Mouse (Mus musculus) bone marrow macrophage, adult 2 months (primary cell): ENCODE data around the gene Pdia4. TPM values are rescaled to one million over a fixed set of nuclear protein-coding genes. Genes with fewer than 3 reads are reported as not detected.

Experiments used
- H3K27ac ChIP-seq: 2 replicates; pipeline ENCODE4 v1.5.1; 2012; ENCODE audit warnings: low read depth, low read length; ENCODE audit not compliant: insufficient read depth
- H3K4me1 ChIP-seq: 2 replicates; pipeline ENCODE4 v1.6.1; 2012; ENCODE audit warnings: low read length; ENCODE audit not compliant: control insufficient read depth, insufficient read depth
- H3K4me3 ChIP-seq: 2 replicates; pipeline ENCODE4 v1.5.1; 2012; ENCODE audit warnings: mild to moderate bottlenecking, low read length, moderate library complexity; ENCODE audit not compliant: insufficient read depth
- CTCF ChIP-seq: IDR thresholded peaks from 2 replicates; pipeline ENCODE4 v1.5.1; 2012; ENCODE audit warnings: low read depth, mild to moderate bottlenecking, low read length, moderate library complexity
- POLR2A ChIP-seq: IDR thresholded peaks from 2 replicates; pipeline ENCODE4 v1.6.1; 2012; ENCODE audit warnings: mild to moderate bottlenecking, low read depth, low read length, borderline replicate concordance
- polyA plus RNA-seq: library from polyadenylated mRNA; stranded (reverse); fragments of >200 nt; gene quantifications from 2 replicates; pipeline ENCODE4 v1.2.4, GENCODE M21; 2012; ENCODE audit not compliant: missing spikeins, insufficient read depth, insufficient read length

The Pdia4 gene
- polyA plus RNA-seq, 1 experiment = 79.0 TPM

DNA sequence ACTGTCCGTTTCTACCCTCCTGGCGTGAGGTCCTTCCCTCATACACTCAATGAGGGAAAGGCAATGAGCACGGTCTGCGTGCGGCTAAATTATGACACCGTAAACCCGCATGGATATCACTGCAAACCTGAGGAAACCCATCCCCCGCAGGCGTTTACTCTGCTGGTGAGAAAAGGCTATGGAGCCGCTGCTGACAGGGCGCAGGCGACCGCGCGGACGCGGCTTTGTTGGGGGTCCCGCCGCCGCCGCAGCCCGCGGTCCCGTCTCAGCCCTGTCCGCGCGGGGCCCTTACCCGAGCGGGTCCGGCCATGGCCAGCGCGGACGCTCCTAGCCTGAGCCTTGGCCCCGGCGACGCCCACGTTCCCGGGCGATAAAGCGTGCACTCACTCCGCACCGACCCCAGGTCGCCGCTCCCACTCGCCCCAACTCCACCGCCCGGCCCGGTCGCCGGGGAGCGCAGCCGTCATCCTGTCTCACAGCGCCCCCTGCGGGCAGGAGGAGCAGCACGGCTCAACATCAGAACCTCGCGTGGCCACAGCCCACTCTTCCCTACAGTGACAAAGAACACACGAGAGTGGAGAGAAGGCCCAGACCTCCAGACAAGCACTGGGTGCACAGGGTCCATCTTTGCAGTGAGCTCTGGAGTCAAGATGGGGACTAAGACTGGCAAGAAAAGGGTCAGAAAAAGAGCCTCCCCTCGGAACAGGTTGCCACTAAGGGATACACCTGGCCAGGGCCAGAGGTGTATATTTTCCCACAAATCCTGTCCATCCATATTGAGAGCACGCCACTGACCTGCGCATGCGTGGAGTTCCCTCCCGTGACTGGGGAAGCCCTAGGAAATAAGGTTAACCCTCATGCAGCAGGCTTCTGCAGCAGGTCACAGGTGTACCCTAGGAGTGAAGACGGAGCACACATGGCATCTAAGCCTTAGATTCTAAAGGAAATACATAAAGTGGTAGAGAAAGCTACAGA lies 17.2 kb upstream of the Pdia4 start, which contains the start of gene Zfp786:
Gene Zfp786 (minus strand): TSS at position 764 of the 975 bp plus-strand sequence.
- H3K4me1 ChIP-seq = peaks cover 3% of the 10 kb centered on the region; the same call in 1 of the 2 replicates
- no peak for TF ChIP-seq POLR2A
- peak; percentile 50 for TF ChIP-seq CTCF
- no peak within 1 kb of the TSS for H3K27ac ChIP-seq
- peak within 1 kb of the TSS; percentile 79 for H3K4me3 ChIP-seq

DNA sequence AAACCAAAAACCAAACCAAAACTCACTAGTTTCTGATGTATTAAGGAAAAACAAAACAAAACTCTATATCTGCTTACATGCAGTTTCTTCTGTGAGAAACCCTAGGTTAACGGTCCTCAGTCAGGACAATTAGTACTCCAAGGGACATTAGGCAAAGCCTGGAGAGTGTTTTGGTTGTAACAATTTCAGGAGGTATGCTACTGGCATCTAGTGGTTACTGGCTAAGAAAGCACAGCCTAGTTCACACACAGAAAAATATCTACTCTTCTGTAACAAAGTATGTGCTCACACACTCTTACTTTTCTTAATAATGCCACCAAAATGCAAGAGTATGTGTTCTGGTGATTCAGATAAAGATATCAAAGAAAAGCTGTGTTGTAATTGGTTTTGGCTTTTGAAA lies 15.7 kb upstream of the Pdia4 start:
- no peak for TF ChIP-seq POLR2A
- no peak for TF ChIP-seq CTCF
- H3K27ac ChIP-seq = no peak overlapping the region
- no peak overlapping the region for H3K4me3 ChIP-seq
- H3K4me1 ChIP-seq = peaks cover 3% of the 10 kb centered on the region; the same call in 1 of the 2 replicates

DNA sequence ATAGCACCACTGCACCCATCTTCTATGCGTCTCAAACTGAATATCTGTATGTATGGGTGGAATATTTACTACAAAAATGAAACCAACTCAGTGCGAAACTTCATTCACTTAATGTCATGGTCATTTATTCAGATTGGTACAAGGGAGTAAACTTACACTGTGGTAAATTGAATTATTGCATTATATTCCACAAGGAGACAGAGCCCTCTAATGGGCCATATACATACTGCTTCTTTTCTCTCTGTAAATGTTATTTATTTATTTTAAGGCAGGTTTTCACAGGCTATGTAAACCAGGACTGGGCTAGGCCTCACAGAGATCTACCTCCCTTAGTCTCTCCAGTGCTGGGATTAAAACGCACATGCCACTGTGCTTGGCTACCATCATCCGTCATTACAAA lies 14.2 kb upstream of the Pdia4 start:
- Histone ChIP-seq H3K27ac (no peak overlapping the region), H3K4me1 (peaks cover 3% of the 10 kb centered on the region; the same call in 1 of the 2 replicates), H3K4me3 (no peak overlapping the region)
- no peak for TF ChIP-seq POLR2A
- no peak for TF ChIP-seq CTCF

DNA sequence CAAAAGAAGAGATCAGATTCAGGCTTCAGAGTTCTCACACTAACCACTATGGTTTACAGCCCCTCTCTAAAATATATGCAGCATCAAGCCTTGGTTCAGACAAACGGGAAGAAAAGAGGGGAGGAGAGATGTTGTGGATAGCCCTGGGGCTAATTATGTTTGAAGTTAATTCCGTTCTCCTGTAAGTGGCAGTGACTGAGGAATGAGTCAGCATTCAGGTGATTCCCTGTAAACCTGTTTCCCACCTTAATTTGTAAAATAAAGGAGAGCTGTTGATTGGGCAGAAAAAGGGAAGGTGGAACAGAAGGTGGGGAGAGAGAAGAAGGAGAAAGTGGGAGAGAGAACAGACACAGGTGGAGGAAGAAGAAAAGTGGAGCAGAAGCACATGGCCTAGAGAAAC lies 11.0 kb upstream of the Pdia4 start:
- H3K27ac ChIP-seq = no peak overlapping the region
- H3K4me1 ChIP-seq = peaks cover 4% of the 10 kb centered on the region
- no peak overlapping the region for H3K4me3 ChIP-seq
- TF ChIP-seq POLR2A (no peak), CTCF (no peak)

- H3K4me1 ChIP-seq = peaks cover 12% of the 10 kb centered on the region
Observed at GRCm38 (mm10) chr6:47821776-47822175, 8.5 kb upstream of the Pdia4 start.

GRCm38 (mm10) chr6:47821236-47821635 lies 8.0 kb upstream of the Pdia4 start:
- H3K4me1 ChIP-seq = peaks cover 12% of the 10 kb centered on the region
- no peak overlapping the region for H3K4me3 ChIP-seq
- H3K27ac ChIP-seq = no peak overlapping the region
- no peak for TF ChIP-seq CTCF
- TF ChIP-seq POLR2A = no peak

More at GRCm38 (mm10) chr6:47821776-47822175, 8.5 kb upstream of the Pdia4 start:
- no peak overlapping the region for H3K4me3 ChIP-seq
- no peak overlapping the region for H3K27ac ChIP-seq
- no peak for TF ChIP-seq POLR2A
- TF ChIP-seq CTCF = no peak

DNA sequence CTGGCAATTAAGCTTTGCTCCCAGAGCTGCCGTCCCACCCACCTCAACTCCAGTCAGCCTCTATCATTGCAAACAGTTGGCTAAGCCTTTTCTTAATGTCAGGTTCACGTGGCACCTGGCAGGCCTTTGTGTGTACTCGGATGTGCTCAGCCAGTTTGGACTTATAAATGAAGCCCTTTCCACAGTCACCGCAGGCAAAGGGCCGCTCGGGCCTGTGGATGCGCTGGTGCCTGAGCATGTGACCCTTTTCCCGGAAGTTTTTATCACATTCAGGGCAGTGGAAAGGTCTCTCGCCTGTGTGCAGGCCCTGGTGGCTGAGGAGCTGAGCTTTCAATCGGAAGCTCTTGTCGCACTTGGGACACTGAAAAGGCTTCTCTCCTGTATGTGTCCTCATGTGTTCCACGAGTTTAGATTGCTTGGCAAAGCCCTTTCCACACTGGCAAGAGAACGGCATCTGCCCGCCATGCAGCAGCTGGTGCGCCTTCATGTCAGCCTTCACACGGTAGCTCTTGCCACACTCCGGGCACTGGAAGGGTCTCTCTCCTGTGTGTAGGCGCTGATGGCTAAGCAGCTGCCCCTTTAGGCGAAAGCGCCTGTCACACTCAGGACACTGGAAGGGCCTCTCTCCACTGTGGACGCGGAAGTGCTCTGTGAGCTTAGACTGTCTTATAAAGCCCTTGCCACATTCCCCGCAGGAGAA lies 6.5 kb upstream of the Pdia4 start:
- Histone ChIP-seq H3K4me1 (peaks cover 12% of the 10 kb centered on the region), H3K4me3 (no peak overlapping the region), H3K27ac (no peak overlapping the region)
- TF ChIP-seq CTCF = no peak
- TF ChIP-seq POLR2A = no peak

DNA sequence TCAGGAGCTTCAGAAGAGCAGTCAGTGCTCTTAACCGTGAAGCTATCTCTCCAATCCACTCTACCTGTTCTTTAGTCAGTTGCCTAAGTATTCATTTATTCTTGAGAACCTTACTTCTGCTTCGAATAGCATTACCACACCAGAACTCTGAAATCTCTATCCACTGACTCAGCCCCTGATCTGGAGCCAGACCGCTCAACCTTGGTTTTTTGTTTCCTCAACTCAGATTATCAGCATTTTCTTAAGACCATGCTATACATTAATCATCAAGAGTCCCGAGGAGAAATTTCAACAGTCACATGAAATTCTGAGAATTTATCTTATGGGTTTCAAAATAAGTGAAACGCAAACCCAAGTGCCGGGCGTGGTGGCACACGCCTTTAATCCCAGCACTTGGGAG lies 5.5 kb upstream of the Pdia4 start:
- peaks cover 12% of the 10 kb centered on the region for H3K4me1 ChIP-seq
- H3K4me3 ChIP-seq = no peak overlapping the region
- TF ChIP-seq POLR2A (no peak), CTCF (no peak)
- H3K27ac ChIP-seq = no peak overlapping the region

GRCm38 (mm10) chr6:47816151-47816550 lies 2.9 kb upstream of the Pdia4 start:
- Histone ChIP-seq H3K4me3 (no peak overlapping the region), H3K4me1 (peaks cover 18% of the 10 kb centered on the region), H3K27ac (no peak overlapping the region)
- TF ChIP-seq POLR2A = no peak
- no peak for TF ChIP-seq CTCF

DNA sequence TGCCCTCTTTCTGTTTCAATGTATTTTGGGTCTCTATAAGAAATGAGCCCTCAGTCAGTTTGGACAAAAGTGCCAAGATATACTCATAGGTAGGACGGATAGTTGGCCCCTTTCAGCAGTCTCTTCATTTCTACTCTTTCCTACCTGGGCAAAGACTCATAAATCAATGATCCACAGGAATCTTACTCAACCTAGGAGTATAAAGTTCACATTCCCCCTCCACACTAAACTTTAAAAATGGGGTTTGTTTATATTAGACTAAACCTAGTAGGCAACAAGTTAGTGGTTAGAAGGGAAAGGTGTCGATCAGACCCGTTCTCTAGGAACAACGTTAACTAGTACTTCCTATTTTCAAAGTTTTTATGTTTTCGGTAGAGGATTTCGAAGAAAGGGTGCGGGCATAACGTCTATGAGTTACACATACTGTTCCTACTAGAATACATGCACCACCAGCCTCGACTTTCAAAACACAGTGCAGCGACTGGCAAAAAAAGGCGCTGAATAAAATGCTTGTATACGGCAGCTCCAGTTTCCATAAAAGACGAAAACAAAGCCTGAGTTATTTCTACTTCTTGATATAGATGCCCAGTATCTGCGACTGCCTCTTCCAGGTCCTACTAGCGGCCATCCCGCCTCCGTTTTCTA lies 837 bp downstream of the Pdia4 start:
- no peak for TF ChIP-seq POLR2A
- TF ChIP-seq CTCF = no peak
- peak overlapping the region; percentile 50 for H3K27ac ChIP-seq
- peaks cover 37% of the 10 kb centered on the region for H3K4me1 ChIP-seq
- H3K4me3 ChIP-seq = peak overlapping the region; percentile 86
